Mouse (Mus musculus) spleen, adult 2 months (tissue): ENCODE measurements around the gene H2-M10.6.

Experiments
- CTCF ChIP-seq: fragments of 200-500 bp; IDR thresholded peaks from 2 replicates; pipeline ENCODE4 v1.5.1; 2011; ENCODE audit warnings: mild to moderate bottlenecking, inconsistent platforms; ENCODE audit not compliant: insufficient read depth, insufficient read length, insufficient replicate concordance; ENCODE audit errors: extremely low read depth
- POLR2A ChIP-seq: fragments of 200-500 bp; IDR thresholded peaks from 2 replicates; pipeline ENCODE4 v1.6.1; 2011; ENCODE audit warnings: low read depth, low read length, inconsistent platforms

GRCm38 (mm10) chr17:36851627-36852026, 39.7 kb downstream of the H2-M10.6 start:
- no peak for TF ChIP-seq POLR2A
- TF ChIP-seq CTCF: no peak
